Mouse (Mus musculus): ENCODE data around the gene Eps8.

Gene Eps8

GRCm38 (mm10) chr6:137613903-137614302 is 40.8 kb downstream of the Eps8 start:
- DNase-seq (ENCODE audit: low spot score in 2 of 2): no peak

GRCm38 (mm10) chr6:137612071-137612547 is 42.6 kb downstream of the Eps8 start:
- no peak for DNase-seq (ENCODE audit: low spot score in 2 of 2)

DNA sequence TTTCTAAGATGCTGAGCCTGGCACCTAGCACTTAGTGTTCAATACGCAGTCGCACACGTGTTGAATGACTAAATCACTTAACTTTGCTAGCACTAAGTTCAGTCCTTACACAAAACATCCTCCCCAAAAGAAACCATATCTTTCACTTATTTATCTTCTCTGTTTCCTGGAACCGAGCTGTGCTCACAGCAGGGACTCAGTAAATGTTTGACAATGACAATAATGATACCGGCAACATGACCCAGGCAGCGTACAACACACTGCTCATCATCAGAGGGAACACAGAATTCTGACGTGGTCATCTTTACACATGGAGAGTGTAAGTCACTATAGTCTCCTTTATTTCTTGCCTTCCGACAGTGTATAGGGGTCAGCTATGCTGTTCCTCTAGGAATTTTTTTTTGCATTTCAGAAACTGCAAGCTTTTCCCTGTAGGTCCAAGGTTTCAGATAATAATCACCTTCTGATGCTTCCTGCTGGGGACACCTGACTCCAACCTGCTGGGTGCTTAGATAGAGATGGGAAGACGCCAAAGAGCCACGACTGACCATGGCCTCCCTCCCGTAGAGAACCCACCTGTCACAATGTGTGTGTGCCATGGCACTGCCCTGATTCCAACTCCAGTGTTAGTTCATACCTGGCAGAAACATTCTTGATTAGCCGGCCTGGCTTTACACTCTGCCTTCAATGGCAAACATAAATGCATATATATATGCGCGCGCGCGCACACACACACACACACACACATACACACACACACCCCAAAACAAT is 46.3 kb downstream of the Eps8 start:
- no peak for DNase-seq (ENCODE audit: low spot score in 2 of 2)

DNA sequence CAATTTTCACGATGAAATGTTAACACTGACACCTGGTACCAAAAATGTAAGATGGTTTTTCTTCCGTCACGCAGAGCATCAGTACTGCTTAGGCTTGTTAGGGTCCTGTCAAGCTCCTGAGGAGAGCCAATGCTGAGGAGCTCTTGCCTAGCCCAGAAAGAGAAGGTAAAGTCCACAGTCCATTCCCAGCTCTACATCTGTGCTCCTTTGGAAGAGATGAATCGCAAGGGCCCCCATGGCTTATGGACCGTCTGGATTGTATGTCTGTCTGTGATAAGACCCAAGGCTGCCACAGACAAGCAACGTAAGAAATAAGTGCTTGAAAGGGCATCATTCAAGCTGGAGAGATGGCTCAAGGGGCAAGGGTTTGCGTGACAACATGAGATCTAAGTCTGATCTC is 48.1 kb downstream of the Eps8 start:
- DNase-seq (ENCODE audit: low spot score in 2 of 2): no peak

GRCm38 (mm10) chr6:137604417-137605248 is 50.0 kb downstream of the Eps8 start:
- DNase-seq (ENCODE audit: low spot score in 2 of 2): no peak

GRCm38 (mm10) chr6:137598306-137598705 is 56.4 kb downstream of the Eps8 start:
- no peak for DNase-seq (ENCODE audit: low spot score in 2 of 2)

GRCm38 (mm10) chr6:137597442-137598058 is 57.1 kb downstream of the Eps8 start:
- no peak for DNase-seq (ENCODE audit: low spot score in 2 of 2)

- DNase-seq (ENCODE audit: low spot score in 2 of 2): no peak
Observed at GRCm38 (mm10) chr6:137592582-137592981, 62.1 kb downstream of the Eps8 start.

DNA sequence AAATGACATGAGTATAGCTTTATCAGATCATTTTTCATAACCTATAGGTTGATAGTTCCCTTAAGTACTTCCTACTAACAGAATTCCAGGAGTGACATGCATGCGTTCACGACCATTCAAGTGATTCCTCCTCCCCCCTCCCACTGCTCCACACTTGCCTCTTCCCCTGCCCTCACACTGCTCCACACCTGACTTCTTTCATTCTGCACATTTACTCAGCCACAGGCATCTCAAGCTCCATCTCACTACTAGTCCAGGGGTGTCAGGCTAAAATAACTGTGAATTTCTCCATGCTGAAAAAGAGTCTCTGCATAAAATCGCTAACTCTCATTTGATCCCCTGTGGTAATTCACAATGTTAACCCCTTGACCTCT is 65.4 kb downstream of the Eps8 start:
- no peak for DNase-seq (ENCODE audit: low spot score in 2 of 2)

GRCm38 (mm10) chr6:137588481-137589244 is 66.0 kb downstream of the Eps8 start:
- no peak for DNase-seq (ENCODE audit: low spot score in 2 of 2)

- DNase-seq (ENCODE audit: low spot score in 2 of 2): no peak
Observed at GRCm38 (mm10) chr6:137587866-137588265, 66.8 kb downstream of the Eps8 start.

DNA sequence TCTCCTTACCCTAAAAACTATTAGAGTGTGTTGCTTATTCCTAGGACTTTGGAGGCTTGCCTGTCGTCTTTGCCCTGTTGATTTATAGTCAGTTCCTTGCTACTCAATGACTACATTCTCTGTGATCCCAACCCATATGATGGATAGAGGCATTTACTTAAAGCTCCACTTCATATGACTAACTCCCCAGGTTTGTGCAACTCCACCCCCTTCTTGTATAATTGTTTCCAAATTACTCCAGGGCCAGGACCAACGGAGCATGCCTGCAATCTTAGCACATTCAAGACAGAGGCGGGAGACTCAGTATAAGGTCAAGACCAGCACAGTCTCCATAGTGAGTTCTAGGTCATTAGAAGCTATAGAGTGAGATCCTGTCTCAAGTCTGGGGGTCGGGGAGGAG is 69.4 kb downstream of the Eps8 start:
- DNase-seq (ENCODE audit: low spot score in 2 of 2): no peak

- DNase-seq (ENCODE audit: low spot score in 2 of 2): no peak
Observed at GRCm38 (mm10) chr6:137583056-137583455, 71.6 kb downstream of the Eps8 start.

GRCm38 (mm10) chr6:137582207-137582889 is 72.3 kb downstream of the Eps8 start:
- no peak for DNase-seq (ENCODE audit: low spot score in 2 of 2)

GRCm38 (mm10) chr6:137581331-137582010 is 73.2 kb downstream of the Eps8 start:
- no peak for DNase-seq (ENCODE audit: low spot score in 2 of 2)

- no peak for DNase-seq (ENCODE audit: low spot score in 2 of 2)
Observed at GRCm38 (mm10) chr6:137580503-137580902, 74.2 kb downstream of the Eps8 start.

- no peak for DNase-seq (ENCODE audit: low spot score in 2 of 2)
Observed at GRCm38 (mm10) chr6:137576670-137577371, 77.9 kb downstream of the Eps8 start.

GRCm38 (mm10) chr6:137576091-137576490 is 78.6 kb downstream of the Eps8 start:
- DNase-seq (ENCODE audit: low spot score in 2 of 2): no peak

GRCm38 (mm10) chr6:137573897-137574296 is 80.8 kb downstream of the Eps8 start:
- no peak for DNase-seq (ENCODE audit: low spot score in 2 of 2)

DNA sequence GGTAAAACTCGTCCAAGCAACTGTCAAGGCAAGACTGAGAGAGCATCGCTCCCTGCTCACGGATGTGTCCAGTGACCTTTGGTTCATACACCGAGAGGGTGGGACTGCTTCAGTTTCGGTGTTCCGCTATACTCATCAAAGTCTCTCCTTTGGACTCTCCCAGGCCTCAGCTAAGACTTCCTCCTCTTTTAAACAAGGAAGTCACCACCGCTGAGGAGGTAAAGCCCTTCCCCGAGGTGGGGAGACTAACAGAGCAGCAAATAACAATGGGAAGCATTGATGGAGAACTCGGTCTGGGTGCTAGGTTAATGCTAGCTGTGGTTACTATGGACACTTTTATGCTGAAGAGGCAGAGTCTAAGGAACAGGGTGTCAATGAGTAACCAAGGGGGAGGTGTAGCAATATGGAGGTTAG is 84.0 kb downstream of the Eps8 start:
- DNase-seq (ENCODE audit: low spot score in 2 of 2): no peak

All from spleen, postnatal 10 days (tissue).